Mouse (Mus musculus): ENCODE measurements around the gene Mrpl53.
"Not testable (repeated sequence)": the region's sequence is repeated elsewhere in the genome, so short reads cannot be mapped to it uniquely, and the experiment has no call there.

Gene Mrpl53

GRCm38 (mm10) chr6:83153485-83153884, 44.6 kb downstream of the Mrpl53 start:
- no peak for DNase-seq

- DNase-seq = peak; percentile 59
These were observed 46.9 kb downstream of the Mrpl53 start for GRCm38 (mm10) chr6:83155552-83156238.

- DNase-seq = peak; percentile 77
These were observed 47.4 kb downstream of the Mrpl53 start, which contains the start of the genes Wdr54 and 1700003E16Rik for GRCm38 (mm10) chr6:83156259-83156684. Gene Wdr54, minus strand, starts transcription at chr6:83156397. Gene 1700003E16Rik, plus strand, starts transcription at chr6:83156404.

- DNase-seq = not testable (repeated sequence)
These were observed 50.6 kb downstream of the Mrpl53 start for GRCm38 (mm10) chr6:83159456-83159855.

Data from right cerebral cortex, postnatal 4 days (tissue).